Mouse (Mus musculus): ENCODE measurements at regions not wholly inside any gene's neighbourhood (a gene's known extent, or its start where the extent isn't known, plus 50 kb on each side); places are given as distances from the start of the nearest gene placed in this dataset.

DNA sequence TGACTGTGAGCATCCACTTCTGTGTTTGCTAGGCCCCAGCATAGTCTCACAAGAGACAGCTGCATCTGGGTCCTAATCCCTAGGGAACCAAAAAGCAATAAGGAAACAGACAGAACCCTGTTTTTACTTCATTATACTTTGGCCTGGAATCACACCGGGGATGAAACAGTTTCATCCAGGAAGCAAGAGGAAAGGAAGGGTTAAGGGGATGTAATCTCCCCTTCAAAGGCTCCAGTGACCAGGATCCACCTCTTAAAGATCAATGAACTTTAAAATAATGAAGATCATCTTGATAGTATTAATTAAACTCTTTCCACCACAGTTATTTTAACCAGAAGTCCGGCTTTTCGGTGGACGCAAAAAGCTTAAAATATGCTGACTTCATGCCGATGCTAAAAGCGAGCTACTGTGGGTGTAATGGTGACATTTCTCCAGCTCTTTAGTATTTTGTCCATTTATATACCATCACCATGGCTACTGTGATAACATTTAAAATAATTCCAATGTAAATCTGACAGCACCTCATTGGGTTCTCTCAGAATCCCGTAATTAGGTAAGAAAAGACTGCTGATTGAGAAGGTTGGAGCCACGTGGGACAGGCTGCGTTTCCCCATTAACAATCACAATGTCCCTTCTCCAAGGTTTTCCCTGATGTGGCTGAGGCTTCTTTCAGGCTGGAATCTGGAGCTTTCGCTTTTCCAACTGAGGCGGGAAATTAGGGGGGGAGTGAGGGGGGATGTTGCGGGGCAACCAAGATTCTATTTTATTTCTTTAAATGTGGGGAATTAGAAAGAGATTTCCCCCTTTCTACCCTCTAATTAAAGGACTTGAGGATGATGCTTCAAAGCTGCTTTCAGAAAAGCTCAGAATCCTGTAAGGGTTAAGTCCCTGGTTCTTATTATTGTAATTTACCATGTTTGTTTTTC lies 560.0 kb upstream of the Pdzrn3 start:
- Histone ChIP-seq H3K4me3 (no peak overlapping the region), H3K9ac (no peak overlapping the region), H3K9me3 (no peaks in the 10 kb centered on the region), H3K36me3 (no peaks in the 10 kb centered on the region), H3K27me3 (no peaks in the 10 kb centered on the region), H3K4me2 (0 out of 2 replicates have a peak overlapping the region, but pooled peaks have one; percentile 23), H3K4me1 (replicated peaks) (peaks cover 4% of the 10 kb centered on the region; the same call in 1 of the 2 replicates), H3K27ac (0 out of 2 replicates have a peak overlapping the region, but pooled peaks have one; percentile 15)
- 43% methylated on average over 12 of the region's 12 CpGs for WGBS
- 0 out of 2 replicates have a peak, but pooled peaks have one; percentile 57 for ATAC-seq (ENCODE audit: low FRiP score)

DNA sequence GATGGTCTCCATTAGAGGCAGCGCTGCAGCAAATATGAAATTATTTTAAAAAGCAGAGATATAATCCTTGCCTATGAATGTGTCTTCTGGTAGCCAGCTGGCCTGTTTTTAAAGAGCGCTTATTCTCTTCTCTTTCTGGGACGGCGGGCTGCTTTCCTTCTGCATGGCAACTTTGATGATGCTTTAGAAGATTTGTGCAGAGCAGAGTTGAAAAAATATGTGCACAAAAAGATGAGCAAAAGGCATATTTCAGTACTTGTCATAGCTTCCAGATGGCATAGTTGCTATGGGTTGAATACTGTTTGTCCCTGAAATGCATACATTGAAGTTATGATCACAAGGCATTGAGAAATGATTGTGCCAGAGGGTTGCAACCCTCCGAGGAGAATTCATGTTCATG lies 554.1 kb upstream of the Pdzrn3 start:
- Histone ChIP-seq H3K27me3 (no peaks in the 10 kb centered on the region), H3K27ac (no peak overlapping the region), H3K9ac (no peak overlapping the region), H3K9me3 (no peaks in the 10 kb centered on the region), H3K36me3 (no peaks in the 10 kb centered on the region), H3K4me3 (no peak overlapping the region), H3K4me2 (no peak overlapping the region), H3K4me1 (replicated peaks) (no peaks in the 10 kb centered on the region)
- 94% methylated on average over 5 of the region's 5 CpGs for WGBS
- no peak for ATAC-seq (ENCODE audit: low FRiP score)

DNA sequence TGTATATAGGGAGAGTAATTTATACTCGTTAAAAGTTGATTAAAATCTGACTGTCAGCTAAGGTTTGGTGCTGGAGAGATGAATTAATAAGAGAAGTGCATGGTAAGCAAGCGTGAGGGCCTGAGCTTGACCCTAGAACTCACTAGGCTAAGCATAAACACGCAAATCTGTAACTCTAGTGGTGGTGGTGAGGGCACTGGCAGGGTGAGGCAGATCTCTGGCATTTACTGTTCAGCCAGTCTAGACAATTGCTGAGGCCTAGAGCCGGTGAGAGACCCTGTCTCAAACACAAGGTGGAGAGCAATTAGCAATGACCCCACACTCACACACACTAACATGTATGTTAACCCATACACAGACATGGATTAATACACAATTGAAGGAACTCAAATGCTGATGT lies 544.0 kb upstream of the Pdzrn3 start:
- H3K9me3 ChIP-seq = no peaks in the 10 kb centered on the region
- WGBS = 81% methylated on average over 4 of the region's 4 CpGs
- H3K27me3 ChIP-seq = no peaks in the 10 kb centered on the region
- ATAC-seq (ENCODE audit: low FRiP score) = no peak
- H3K4me1 ChIP-seq (replicated peaks) = no peaks in the 10 kb centered on the region
- H3K27ac ChIP-seq = no peak overlapping the region
- no peak overlapping the region for H3K4me2 ChIP-seq
- no peaks in the 10 kb centered on the region for H3K36me3 ChIP-seq
- H3K9ac ChIP-seq = no peak overlapping the region
- no peak overlapping the region for H3K4me3 ChIP-seq

DNA sequence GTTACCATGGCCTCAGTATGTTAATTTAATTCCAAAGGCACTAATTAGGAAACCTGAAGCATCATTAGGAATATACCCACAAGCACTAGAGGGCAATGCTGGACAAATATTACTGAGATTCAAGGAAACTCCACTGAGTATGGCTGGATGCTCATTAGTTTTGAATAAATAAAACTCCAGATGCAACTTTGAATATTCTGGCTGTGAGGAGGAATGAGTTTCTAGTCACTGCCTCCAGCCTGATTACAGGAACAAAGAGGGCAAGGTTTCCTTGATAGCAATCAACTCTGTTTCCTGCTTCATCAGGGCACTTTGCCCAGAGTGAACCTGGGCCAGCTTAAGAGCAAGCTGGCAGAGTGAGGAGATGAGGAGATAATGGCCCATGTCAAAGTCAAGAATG lies 543.5 kb upstream of the Pdzrn3 start:
- ATAC-seq (ENCODE audit: low FRiP score) = no peak
- H3K27ac ChIP-seq = no peak overlapping the region
- H3K9me3 ChIP-seq = no peaks in the 10 kb centered on the region
- no peaks in the 10 kb centered on the region for H3K4me1 ChIP-seq (replicated peaks)
- no peak overlapping the region for H3K4me2 ChIP-seq
- no peak overlapping the region for H3K4me3 ChIP-seq
- no peaks in the 10 kb centered on the region for H3K36me3 ChIP-seq
- H3K27me3 ChIP-seq = no peaks in the 10 kb centered on the region
- H3K9ac ChIP-seq = no peak overlapping the region

DNA sequence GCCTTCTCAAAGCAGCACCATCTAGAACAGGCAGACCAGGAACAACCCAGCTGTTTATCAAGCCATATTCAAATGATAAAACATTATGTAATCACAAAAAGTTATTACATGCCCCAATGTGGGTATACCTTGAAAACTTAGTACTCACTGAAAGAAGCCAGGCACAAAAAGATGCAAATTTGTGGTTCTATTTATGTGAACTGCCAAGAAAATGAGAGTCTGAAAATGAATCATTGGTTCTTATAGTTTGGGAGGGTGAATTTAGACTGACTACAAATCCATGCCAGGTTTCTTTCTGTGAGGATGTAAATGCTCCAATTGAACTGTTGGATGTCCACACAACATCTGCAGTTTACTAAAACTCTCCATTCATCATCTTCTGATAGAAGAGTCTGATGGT lies 541.2 kb upstream of the Pdzrn3 start:
- H3K27me3 ChIP-seq = no peaks in the 10 kb centered on the region
- no peaks in the 10 kb centered on the region for H3K4me1 ChIP-seq (replicated peaks)
- H3K9me3 ChIP-seq = no peaks in the 10 kb centered on the region
- H3K27ac ChIP-seq = no peak overlapping the region
- ATAC-seq (ENCODE audit: low FRiP score) = no peak
- no peak overlapping the region for H3K4me3 ChIP-seq
- H3K4me2 ChIP-seq = no peak overlapping the region
- H3K36me3 ChIP-seq = no peaks in the 10 kb centered on the region
- no peak overlapping the region for H3K9ac ChIP-seq

DNA sequence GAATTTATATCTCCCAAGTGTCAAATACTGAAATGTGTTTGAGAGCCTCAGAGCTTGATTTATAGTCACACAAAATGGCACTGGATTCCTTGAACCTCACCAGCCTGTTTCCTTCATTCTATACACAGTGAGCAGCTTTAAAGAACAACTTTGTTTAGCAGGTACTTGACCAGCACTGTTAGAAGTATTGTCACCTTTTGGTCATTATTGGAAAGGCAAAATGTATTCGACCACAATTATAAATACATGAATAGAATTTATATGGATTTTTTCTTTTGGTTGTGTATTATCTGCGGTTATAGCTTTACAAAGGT lies 527.3 kb upstream of the Pdzrn3 start:
- Histone ChIP-seq H3K36me3 (no peaks in the 10 kb centered on the region), H3K27ac (no peak overlapping the region), H3K4me2 (no peak overlapping the region), H3K27me3 (no peaks in the 10 kb centered on the region), H3K4me1 (replicated peaks) (no peaks in the 10 kb centered on the region), H3K9ac (no peak overlapping the region), H3K4me3 (no peak overlapping the region), H3K9me3 (no peaks in the 10 kb centered on the region)
- WGBS = 94% methylated on average over 2 of the region's 2 CpGs
- ATAC-seq (ENCODE audit: low FRiP score) = no peak

DNA sequence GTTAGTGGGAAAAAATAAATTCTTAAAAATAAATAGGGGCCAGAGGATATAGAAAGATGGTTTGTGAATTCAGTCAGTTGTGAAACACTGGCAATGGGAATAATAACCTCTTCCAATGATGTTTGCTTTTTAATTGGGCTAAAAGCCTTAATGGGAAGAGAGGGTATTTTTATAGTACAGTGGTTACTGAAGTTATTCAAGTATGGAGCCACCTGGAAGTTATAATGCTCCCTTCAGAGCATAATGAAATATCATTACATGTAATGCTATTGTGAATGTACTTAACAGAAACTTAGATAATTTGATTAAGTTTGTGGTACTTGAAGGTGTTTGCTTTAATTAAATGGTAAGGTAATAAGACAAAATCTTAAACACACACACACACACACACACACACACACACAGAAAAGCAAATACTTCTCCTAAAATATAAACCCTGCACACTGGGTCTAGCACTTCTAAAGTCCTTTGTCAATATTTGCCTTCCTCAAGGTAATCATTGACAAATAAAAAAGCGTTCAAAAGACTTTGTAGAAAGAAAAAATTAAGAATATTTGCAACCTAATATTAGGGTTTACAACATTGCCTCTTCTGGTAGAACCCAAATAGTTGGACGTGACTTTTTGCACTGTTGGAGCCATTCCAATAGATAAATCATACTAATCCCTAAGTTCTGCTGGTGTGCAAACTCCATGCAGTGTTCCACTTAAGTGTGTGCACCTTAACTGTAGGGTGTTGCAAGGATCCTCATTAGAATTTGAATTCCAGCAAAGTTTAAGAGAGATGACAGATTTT lies 526.7 kb upstream of the Pdzrn3 start:
- no peak overlapping the region for H3K4me2 ChIP-seq
- no peak overlapping the region for H3K27ac ChIP-seq
- H3K4me3 ChIP-seq = no peak overlapping the region
- no peaks in the 10 kb centered on the region for H3K36me3 ChIP-seq
- H3K9ac ChIP-seq = no peak overlapping the region
- 83% methylated on average over 2 of the region's 2 CpGs for WGBS
- no peaks in the 10 kb centered on the region for H3K9me3 ChIP-seq
- no peak for ATAC-seq (ENCODE audit: low FRiP score)
- no peaks in the 10 kb centered on the region for H3K27me3 ChIP-seq
- no peaks in the 10 kb centered on the region for H3K4me1 ChIP-seq (replicated peaks)

DNA sequence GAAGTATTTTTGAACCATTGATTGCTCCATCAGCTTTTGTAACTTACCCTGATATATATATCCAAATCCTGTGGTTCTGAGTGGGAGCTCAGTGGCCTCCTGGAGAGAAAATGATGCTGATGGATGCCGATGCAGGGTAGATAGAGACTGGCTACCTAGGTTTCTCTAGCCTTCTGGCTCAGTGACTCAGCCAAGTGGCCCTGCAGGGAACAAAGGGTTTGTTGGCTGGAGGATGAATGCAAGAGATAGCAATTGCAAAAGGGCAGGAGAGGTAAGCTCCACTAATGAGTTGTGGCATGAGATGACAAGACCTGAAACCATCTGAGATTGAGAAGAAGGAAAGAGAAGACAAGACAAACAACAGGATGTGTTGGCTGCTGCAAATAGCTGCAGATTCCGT lies 524.6 kb upstream of the Pdzrn3 start:
- ATAC-seq (ENCODE audit: low FRiP score) = no peak
- WGBS = 81% methylated on average over 2 of the region's 2 CpGs

DNA sequence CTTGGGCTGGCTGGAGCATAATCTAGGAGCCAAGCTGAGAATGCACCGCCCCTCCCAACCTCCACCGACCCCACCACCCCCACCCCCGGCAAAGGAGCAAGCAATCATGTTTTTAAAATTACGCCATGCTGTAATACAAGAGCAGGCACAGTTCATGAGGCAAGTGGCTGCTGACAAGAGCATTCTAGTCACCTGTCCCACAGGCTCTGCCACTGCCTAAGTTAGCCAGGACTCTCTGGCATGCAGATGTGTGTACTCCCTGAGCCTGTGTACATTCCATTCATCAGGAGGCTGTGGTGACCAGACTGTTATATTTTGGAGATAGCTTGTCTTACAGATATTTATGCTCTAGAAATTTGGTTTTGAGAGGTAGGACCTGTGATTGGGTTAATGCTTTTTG lies 520.8 kb upstream of the Pdzrn3 start:
- H3K4me3 ChIP-seq = no peak overlapping the region
- no peak overlapping the region for H3K27ac ChIP-seq
- H3K27me3 ChIP-seq = no peaks in the 10 kb centered on the region
- H3K9me3 ChIP-seq = no peaks in the 10 kb centered on the region
- no peak overlapping the region for H3K9ac ChIP-seq
- WGBS = 90% methylated on average over 4 of the region's 4 CpGs
- ATAC-seq (ENCODE audit: low FRiP score) = no peak
- H3K4me2 ChIP-seq = no peak overlapping the region
- no peaks in the 10 kb centered on the region for H3K36me3 ChIP-seq
- no peaks in the 10 kb centered on the region for H3K4me1 ChIP-seq (replicated peaks)

More for the DNA sequence above, 524.6 kb upstream of the Pdzrn3 start:
- Histone ChIP-seq H3K9me3 (no peaks in the 10 kb centered on the region), H3K4me2 (no peak overlapping the region), H3K4me1 (replicated peaks) (no peaks in the 10 kb centered on the region), H3K9ac (no peak overlapping the region), H3K36me3 (no peaks in the 10 kb centered on the region), H3K4me3 (no peak overlapping the region), H3K27ac (no peak overlapping the region), H3K27me3 (no peaks in the 10 kb centered on the region)

DNA sequence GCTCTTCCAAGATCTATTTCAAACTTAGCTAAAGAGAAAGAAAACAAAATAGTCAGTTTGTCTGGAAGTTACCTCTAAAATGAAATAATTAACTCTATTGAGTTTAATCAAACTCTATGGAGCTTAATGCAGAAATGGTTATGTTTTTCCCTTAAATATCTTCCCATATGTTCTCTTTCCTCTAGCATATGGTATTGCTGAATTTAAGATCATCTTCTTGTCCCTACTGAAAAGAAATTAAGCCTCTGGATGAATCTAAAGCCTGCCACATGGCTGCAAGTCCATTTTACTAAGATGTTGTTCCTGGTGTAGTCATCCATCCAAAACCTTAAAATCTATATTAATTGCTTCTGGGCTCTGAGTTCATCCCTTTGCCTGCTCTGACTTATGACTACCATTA lies 513.0 kb upstream of the Pdzrn3 start:
- no peak for ATAC-seq (ENCODE audit: low FRiP score)
- Histone ChIP-seq H3K36me3 (no peaks in the 10 kb centered on the region), H3K9ac (no peak overlapping the region)

DNA sequence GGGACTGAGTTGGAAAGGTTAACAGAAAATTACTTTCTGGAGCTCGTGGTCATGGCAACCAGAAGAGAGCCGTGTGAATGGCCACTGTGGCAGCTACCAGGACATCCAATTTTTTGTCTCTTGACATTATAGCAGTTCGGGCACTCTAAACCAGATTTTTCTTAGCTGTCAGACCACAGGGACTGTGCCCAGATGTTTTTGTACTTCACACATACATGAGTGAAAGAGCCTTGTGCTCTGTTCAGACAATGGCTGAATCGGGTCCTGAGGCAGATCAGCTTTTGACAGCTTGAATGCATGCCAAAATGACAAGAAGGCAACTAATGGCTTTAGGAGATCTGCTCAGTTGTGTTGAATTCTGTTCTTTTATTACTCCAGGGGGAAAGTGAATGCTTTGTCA lies 505.2 kb upstream of the Pdzrn3 start:
- ATAC-seq (ENCODE audit: low FRiP score) = peak; percentile 73; the same call in 1 of the 2 replicates
- 15% methylated on average over 4 of the region's 4 CpGs for WGBS
- H3K27me3 ChIP-seq = no peaks in the 10 kb centered on the region
- H3K4me3 ChIP-seq = no peak overlapping the region
- no peaks in the 10 kb centered on the region for H3K36me3 ChIP-seq
- no peak overlapping the region for H3K4me2 ChIP-seq
- H3K9ac ChIP-seq = no peak overlapping the region
- H3K4me1 ChIP-seq (replicated peaks) = peaks cover 12% of the 10 kb centered on the region; the same call in 1 of the 2 replicates
- no peak overlapping the region for H3K27ac ChIP-seq
- H3K9me3 ChIP-seq = no peaks in the 10 kb centered on the region

More for the DNA sequence above, 513.0 kb upstream of the Pdzrn3 start:
- Histone ChIP-seq H3K27ac (no peak overlapping the region), H3K4me1 (replicated peaks) (no peaks in the 10 kb centered on the region), H3K4me3 (no peak overlapping the region), H3K9me3 (no peaks in the 10 kb centered on the region), H3K4me2 (no peak overlapping the region), H3K27me3 (no peaks in the 10 kb centered on the region)

DNA sequence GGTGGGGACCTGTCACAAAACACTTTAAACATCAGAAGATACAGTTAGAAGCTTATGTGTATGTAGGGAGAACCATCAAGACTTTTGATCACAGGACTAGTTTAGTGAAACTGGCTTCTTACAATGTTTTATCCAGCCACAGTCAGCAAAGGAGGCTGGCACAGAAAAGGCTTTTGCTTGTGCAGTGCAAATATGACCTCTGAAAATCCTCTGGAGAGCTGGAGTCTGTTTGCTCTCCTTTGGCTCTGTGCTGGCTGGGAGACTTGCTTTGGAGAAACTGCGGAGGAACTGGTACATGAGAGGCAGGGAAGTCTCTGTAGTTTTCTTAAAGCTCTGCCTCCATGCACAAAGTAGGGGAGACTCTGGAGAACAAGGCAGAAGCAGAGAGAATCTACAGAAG lies 497.2 kb upstream of the Pdzrn3 start:
- Histone ChIP-seq H3K4me2 (no peak overlapping the region), H3K36me3 (no peaks in the 10 kb centered on the region), H3K4me1 (replicated peaks) (no peaks in the 10 kb centered on the region), H3K4me3 (no peak overlapping the region), H3K9me3 (no peaks in the 10 kb centered on the region), H3K27ac (no peak overlapping the region), H3K27me3 (no peaks in the 10 kb centered on the region), H3K9ac (no peak overlapping the region)
- no peak for ATAC-seq (ENCODE audit: low FRiP score)
- WGBS = 76% methylated on average over 1 of the region's 1 CpGs

DNA sequence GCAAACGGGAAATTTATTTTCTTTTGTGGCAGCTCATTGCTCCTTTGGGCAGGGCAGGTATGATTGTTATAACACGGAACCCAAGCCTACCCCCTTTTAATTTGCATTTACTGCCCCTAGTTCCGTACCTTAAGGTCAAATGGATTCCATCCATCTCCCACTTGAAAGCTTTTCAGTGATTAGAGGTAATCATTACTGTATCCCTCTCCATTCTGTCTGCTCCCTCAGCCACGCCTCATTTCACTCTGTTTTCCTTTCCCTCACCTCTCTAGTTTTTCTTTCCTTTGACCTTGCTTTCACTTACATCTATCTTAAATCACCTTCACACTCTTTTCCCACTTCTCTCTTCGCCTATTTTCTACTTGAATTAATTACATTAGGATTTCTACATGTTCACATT lies 481.2 kb upstream of the Pdzrn3 start:
- ATAC-seq (ENCODE audit: low FRiP score) = no peak
- Histone ChIP-seq H3K4me2 (no peak overlapping the region), H3K27ac (no peak overlapping the region), H3K4me3 (no peak overlapping the region), H3K4me1 (replicated peaks) (no peaks in the 10 kb centered on the region), H3K9me3 (no peaks in the 10 kb centered on the region), H3K9ac (no peak overlapping the region), H3K27me3 (no peaks in the 10 kb centered on the region), H3K36me3 (no peaks in the 10 kb centered on the region)
- WGBS = 60% methylated on average over 5 of the region's 5 CpGs
